Mouse (Mus musculus) cerebral cortex, adult 2 months (tissue): ENCODE data around the gene Cyp2j5.

Source experiments
- WGBS: fragments of 180-500 bp; shearing (Covaris S2); methylation state at CpG from one replicate; pipeline ENCODE4 v1.1.7; 2018; 5-methylcytosine and 5-hydroxymethylcytosine counted together

The Cyp2j5 gene

DNA sequence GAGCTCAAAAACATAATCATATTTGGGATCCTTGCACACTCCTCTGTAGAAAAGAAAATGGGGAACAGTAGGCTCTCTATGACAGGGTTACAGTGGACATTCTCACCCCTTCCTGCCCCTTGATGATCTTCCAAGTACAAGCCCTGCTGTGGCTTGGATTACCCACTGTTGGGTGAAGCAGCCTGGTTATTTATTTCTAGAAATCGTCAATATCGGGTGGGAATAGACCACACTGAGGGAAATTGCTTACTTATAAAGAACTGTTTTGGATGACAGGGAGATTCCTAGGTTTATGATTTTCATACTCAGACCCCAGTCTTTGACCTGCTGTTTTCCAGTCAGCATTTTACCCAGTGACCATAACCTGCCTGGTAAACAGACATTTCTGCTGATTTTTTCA is at the start of gene Cyp2j5:
Gene Cyp2j5 (minus strand): TSS at position 164 of the 400 bp plus-strand sequence.
- WGBS: 96% methylated on average over 2 of the region's 2 CpGs

DNA sequence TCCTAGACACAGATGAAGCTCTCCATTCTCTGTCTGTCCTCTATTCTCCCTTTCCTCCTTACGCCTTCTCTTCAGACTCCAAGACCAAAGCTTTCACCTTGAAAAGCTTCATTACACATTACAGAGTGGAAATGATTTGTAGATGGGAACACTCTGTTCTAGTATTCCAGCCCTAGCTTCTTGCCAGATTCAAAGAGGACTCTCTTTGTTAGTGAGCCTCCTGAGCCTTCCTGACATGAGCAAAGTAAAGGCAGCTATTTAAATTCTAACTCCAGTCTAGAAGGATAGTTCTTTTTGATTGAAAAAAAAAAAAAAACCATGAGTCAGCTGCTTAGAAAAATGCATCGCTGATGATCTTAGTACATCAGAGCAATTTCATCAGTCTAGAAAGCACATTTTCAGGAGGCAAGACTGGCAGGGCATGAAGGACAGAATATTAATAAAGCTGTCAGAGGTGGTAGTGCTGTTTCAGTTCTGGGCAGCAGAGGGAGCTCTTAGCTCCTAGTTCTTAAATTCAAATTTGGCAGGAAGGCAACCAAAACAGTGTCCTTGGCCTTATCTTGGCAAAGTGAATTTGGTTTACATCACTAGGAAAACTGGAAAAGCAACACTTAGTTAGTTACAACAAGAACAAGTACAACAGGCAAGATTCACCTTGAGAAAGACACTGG is 41.5 kb upstream of the Cyp2j5 start:
- WGBS: 44% methylated on average over 2 of the region's 2 CpGs

DNA sequence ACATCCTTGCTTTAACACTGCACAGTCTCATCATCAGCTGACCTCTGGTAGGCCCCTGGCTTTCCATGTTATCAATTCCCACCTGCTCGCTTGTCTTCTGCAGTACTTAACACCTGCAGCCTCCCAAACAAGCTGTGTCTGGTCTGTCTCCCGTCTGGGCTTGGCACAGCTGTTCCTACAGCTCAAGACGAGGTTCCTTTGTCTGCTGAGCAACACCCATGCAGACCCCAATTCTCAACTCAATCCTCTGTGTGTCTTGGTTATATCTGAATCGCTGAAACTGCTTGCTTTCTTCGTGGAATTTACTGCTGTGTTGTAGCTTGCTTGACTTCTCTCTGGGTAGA is 34.2 kb upstream of the Cyp2j5 start:
- 68% methylated on average over 5 of the region's 5 CpGs for WGBS

GRCm38 (mm10) chr4:96697511-96698217 is 33.7 kb upstream of the Cyp2j5 start:
- 54% methylated on average over 15 of the region's 15 CpGs for WGBS

DNA sequence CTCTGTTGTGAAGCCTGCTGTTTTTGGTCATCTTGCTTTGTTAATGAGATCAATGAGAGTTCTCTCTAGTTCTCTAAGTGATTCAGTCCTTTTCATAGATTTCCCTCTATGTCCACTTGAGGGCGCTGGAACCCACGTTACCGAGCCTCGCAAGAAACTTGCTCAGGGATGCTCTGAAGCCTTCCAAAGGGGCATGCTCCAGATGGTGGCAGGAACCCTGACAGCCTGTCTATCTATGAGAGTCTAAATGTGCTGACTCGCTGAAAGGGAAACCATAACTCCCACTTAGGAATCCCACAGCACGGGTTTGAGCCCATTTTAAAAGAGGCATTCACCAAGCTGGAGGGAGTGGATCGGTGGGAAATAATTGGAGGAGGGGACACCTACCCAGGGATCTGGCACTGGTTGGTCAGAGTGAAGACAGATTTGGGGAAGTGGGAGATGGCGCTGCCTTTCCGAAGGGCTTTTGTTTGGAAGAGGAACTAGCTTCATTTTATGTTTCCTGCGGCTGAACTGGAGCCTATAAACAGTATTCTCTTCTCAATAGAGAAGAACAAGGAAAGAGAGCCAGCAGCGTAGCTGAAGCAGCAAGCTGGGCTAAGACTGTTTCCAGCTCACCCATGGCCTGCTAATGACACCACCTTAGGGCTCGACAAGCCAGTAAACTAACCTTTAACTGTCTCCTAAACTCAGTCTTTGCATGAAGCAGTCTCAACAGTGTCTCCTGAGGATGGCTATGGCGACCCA is 32.8 kb upstream of the Cyp2j5 start:
- WGBS: 15% methylated on average over 13 of the region's 13 CpGs

DNA sequence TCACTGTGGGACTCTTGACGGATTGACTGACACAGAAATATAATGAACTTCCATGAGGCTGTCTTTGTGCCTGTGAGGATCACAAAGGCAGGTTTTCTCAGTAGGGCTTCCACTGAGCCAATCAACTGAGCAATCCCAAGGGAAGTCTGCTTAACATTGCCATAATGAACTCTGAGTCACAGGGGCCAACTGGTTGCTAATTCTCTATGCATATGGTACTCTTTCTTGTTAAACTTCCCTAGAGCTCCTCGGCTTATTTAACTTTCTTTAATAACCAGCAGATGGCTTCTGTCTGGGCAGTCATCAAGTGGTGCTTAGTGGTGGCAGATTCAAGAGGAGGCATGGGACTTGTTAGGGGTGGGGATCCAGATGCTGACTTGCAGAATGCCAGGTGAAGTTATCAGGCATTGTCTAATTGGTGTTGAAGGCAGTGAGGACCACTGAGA is 23.4 kb upstream of the Cyp2j5 start:
- WGBS: 71% methylated on average over 2 of the region's 2 CpGs

DNA sequence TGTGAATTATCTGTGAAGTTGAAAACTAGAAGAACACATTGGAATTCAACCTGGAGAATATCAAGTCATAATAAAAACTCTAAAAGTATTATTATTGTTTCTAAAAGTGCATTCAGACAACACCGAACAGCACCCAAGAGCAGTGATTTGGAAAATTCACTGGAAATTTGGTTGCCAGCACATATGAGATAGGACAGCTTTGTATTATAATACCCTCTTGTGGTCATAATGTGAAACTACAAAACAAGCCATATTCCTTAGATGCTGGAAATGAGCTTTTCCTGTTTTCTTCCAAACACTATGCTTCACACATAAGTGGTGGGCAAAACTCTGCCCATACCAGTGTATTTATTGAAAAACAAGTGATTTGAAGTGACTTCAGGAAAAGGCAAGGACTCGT is 19.5 kb upstream of the Cyp2j5 start:
- WGBS: 15% methylated on average over 2 of the region's 2 CpGs

DNA sequence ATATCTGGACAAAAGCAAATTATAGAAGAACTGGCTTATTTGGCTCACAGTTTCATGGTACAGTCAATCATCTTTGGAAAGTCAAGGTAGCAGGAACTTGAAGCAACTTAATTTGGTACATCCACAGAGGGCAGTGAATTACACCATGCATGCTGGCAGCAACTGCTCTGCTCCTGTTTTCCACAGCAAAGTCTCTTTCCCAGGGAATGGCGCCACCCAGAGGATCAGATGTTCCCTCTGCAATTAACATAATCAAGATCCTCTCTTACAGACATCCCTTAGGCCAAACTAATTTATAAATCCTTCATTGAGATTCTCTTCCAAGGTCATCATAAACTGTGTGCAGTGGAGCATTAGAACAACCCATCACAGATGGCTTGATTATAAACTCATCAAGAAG is 16.3 kb upstream of the Cyp2j5 start:
- WGBS: 26% methylated on average over 1 of the region's 1 CpGs

- WGBS: 96% methylated on average over 1 of the region's 1 CpGs
Observed at GRCm38 (mm10) chr4:96664668-96665454, 907 bp upstream of the Cyp2j5 start.

- WGBS: 84% methylated on average over 1 of the region's 1 CpGs
Observed at GRCm38 (mm10) chr4:96635455-96635854, 28.5 kb downstream of the Cyp2j5 start.

DNA sequence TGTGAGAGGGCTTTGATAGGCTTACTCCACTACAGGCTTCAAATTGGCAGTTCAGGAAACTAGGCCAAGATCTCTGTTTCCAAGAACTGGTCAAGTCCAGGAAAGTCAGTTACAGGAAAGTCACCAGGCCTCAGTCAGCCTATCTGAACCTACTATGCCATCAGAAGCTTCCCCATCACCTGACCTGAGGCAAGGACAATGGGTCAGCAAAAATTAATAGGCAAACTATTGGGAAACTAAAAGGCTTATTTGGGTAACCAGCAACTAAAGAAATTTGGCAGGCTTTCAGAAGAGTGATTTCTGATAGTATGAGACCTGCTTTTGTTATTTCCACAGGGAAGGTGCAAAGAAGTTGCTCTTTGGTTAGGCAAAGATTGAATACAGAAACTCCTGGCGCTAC is 41.5 kb downstream of the Cyp2j5 start:
- 93% methylated on average over 1 of the region's 1 CpGs for whole genome bisulfite sequencing

DNA sequence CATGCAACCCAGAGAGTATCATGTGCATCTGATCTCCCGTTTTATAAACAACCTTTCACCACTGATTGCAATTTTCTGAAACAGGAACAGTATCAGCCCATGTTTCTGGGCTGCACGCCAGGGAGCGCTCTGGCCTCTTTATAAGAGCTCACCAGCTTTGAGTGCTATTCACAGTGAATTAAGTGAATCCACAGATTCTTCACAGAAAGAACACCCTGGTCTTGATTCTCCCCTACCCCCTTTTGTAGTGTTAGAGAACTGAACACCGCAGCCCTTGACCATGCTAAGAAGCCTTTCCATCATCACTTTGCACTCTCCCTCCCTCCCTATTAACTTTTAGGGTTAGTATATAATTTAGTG is 72.2 kb downstream of the Cyp2j5 start:
- 22% methylated on average over 4 of the region's 4 CpGs for WGBS

DNA sequence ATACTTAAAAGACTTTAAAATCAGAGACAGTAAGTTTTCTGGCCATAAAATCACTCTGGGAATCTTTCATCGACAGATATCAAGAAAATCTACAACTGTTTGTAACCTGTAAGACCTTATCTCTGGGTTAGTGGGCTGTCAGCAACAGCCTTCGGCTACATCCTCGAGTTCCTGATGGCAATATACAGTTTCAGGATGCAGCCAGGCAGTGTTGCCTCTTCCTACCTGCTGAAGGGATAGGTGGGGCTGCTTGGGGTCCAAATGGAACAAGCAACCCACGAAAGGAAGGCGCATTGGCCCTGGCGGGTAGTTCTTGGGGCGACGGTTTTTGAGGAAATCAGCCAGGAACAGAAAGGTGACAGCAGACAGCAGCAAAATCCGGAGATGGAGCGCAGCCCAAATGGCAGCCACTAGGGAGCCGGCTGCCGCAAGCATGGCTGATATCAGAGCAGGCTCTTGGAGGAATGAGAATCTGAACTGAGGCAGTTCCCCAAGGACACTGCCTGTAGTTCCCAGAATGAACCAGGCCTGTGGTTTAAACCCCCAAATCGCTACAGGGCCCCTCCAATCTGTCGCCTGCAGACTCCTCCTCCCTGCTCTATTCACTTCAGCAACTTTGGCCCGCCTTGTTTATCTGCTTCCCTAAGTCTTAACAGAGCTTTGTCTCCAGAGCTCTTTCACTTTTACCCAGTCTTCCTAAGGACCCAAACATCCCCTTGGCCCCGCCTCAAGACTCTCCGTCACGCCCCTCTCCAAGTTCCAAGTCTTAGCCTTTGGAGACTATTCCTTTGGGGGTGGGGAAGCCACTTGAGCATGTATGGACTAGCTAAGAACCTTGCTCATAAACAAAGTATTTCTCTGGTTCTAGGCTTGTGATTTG is 72.8 kb downstream of the Cyp2j5 start, which contains the start of gene Cyp2j9:
Gene Cyp2j9 (minus strand): TSS at position 668 of the 880 bp plus-strand sequence.
- 7% methylated on average over 18 of the region's 18 CpGs for WGBS

GRCm38 (mm10) chr4:96581425-96582088 is 82.4 kb downstream of the Cyp2j5 start:
- 53% methylated on average over 1 of the region's 1 CpGs for WGBS

- 75% methylated on average over 6 of the region's 6 CpGs for WGBS
Observed at GRCm38 (mm10) chr4:96580351-96580750, 83.6 kb downstream of the Cyp2j5 start.
